Mouse (Mus musculus): ENCODE measurements at regions not wholly inside any gene's neighbourhood (a gene's known extent, or its start where the extent isn't known, plus 50 kb on each side); places are given as distances from the start of the nearest gene placed in this dataset.

DNA sequence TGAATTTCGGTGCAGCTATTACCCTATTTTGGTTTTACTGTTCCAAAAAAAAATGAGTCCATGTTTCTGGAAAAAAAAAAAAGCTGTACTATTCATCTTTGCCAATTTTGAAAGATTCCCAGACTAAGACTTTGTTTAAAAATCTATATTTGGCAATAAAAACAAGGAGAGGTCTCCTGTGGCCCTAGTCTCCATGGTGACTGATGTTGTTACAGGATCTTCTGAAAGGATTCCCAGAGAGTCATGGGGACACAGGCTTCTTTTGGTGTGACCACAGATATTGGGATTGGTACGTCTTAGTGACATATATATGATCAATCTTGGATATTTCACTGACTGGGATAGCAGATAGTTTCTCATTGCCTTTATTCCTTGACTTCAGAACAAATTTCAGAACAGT, 266.7 kb downstream of the Drd1 start:
- Histone ChIP-seq H3K4me3 (ENCODE audit: control insufficient read depth in 1 of 2, insufficient read depth in 1 of 2, low read depth in 2 of 2, low read length in 2 of 2) (no peak overlapping the region), H3K27ac (ENCODE audit: control insufficient read depth, low read depth, low read length) (no peak overlapping the region), H3K9ac (ENCODE audit: control insufficient read depth, low read depth, low read length, poor library complexity, severe bottlenecking) (no peak overlapping the region), H3K79me2 (ENCODE audit: control insufficient read depth, insufficient read depth, low read length, poor library complexity) (no peaks in the 10 kb centered on the region), H3K36me3 (ENCODE audit: control insufficient read depth in 1 of 2, insufficient read depth in 2 of 2, low read length in 2 of 2) (no peaks in the 10 kb centered on the region), H3K9me3 (replicated peaks; ENCODE audit: insufficient read depth, low read length) (no peaks in the 10 kb centered on the region), H3K4me1 (ENCODE audit: control insufficient read depth in 1 of 2, insufficient read depth in 2 of 2, low read length in 2 of 2) (no peaks in the 10 kb centered on the region), H3K27me3 (ENCODE audit: control insufficient read depth in 1 of 2, insufficient read depth in 2 of 2, low read length in 2 of 2) (no peaks in the 10 kb centered on the region)
- DNase-seq (ENCODE audit: low read depth, low spot score), result no peak
- TF ChIP-seq USF2 (IDR thresholded peaks at IDR 0.05; ENCODE audit: borderline replicate concordance in 1 of 2, insufficient read depth in 1 of 2, low read depth in 1 of 2, low read length in 2 of 2), result no peak
- no peak for TF ChIP-seq ETS1 (IDR thresholded peaks at IDR 0.05; ENCODE audit: low read depth, low read length)
- no peak for TF ChIP-seq EP300 (IDR thresholded peaks at IDR 0.05; ENCODE audit: low read depth in 1 of 2, low read length in 2 of 2)
- no peak for TF ChIP-seq MXI1 (IDR thresholded peaks at IDR 0.05; ENCODE audit: low read depth, low read length)
- TF ChIP-seq BHLHE40 (IDR thresholded peaks at IDR 0.05; ENCODE audit: borderline replicate concordance, low read depth, low read length), result no peak
- no peak for TF ChIP-seq JUND (IDR thresholded peaks at IDR 0.05; ENCODE audit: low read depth, low read length)
- TF ChIP-seq CHD1 (IDR thresholded peaks at IDR 0.05; ENCODE audit: low read depth, low read length), result no peak
- no peak for TF ChIP-seq TAL1 (IDR thresholded peaks at IDR 0.05; ENCODE audit: low read length)
- TF ChIP-seq MEF2A (IDR thresholded peaks at IDR 0.05; ENCODE audit: extremely low read depth, insufficient replicate concordance, low read depth, low read length, poor library complexity, severe bottlenecking), result no peak
- TF ChIP-seq POLR2A (IDR thresholded peaks at IDR 0.05; ENCODE audit: control insufficient read depth in 1 of 2, insufficient read depth in 1 of 2, low read depth in 1 of 2, low read length in 2 of 2, poor library complexity in 1 of 2), result no peak
- no peak for TF ChIP-seq ZKSCAN1 (IDR thresholded peaks at IDR 0.05; ENCODE audit: low read depth, low read length)
- TF ChIP-seq RAD21 (IDR thresholded peaks at IDR 0.05; ENCODE audit: low read depth, low read length), result no peak
- TF ChIP-seq MYC (IDR thresholded peaks at IDR 0.05; ENCODE audit: low read depth, low read length), result no peak
- no peak for TF ChIP-seq CHD2 (IDR thresholded peaks at IDR 0.05; ENCODE audit: low read length)
- TF ChIP-seq SMC3 (IDR thresholded peaks at IDR 0.05; ENCODE audit: low read depth, low read length), result no peak
- no peak for TF ChIP-seq MAFK (IDR thresholded peaks at IDR 0.05; ENCODE audit: borderline replicate concordance, low read depth, low read length)
- no peak for TF ChIP-seq SIN3A (IDR thresholded peaks at IDR 0.05; ENCODE audit: low read length)
- TF ChIP-seq TBP (IDR thresholded peaks at IDR 0.05; ENCODE audit: low read depth, low read length), result no peak
- no peak for TF ChIP-seq ZMIZ1 (IDR thresholded peaks at IDR 0.05; ENCODE audit: low read depth, low read length)
- TF ChIP-seq ELF1 (IDR thresholded peaks at IDR 0.05; ENCODE audit: low read depth, low read length), result no peak

DNA sequence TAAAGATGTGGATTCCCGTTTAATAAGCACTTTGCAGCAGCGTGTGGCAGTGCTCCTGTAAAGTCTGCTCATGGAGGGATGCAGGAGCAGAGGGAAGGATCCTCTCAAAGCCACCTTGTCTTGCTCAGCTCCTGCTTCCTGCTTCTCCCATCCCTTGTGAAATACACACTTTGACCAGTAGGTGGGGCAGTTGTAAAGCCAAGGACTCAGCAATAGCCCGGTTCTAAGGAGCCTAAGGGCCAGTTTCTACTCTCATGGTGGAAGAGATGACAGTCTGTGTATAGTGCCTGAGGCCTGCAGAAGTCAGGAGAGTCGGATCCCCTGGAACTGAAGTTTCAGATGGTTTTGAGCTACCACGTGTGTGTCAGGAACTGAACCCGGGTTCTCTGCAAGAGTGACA, 272.0 kb downstream of the Drd1 start:
- Histone ChIP-seq H3K27ac (ENCODE audit: control insufficient read depth, low read depth, low read length) (no peak overlapping the region), H3K27me3 (ENCODE audit: control insufficient read depth in 1 of 2, insufficient read depth in 2 of 2, low read length in 2 of 2) (no peaks in the 10 kb centered on the region), H3K79me2 (ENCODE audit: control insufficient read depth, insufficient read depth, low read length, poor library complexity) (no peaks in the 10 kb centered on the region), H3K9me3 (replicated peaks; ENCODE audit: insufficient read depth, low read length) (no peaks in the 10 kb centered on the region), H3K9ac (ENCODE audit: control insufficient read depth, low read depth, low read length, poor library complexity, severe bottlenecking) (no peak overlapping the region), H3K4me1 (ENCODE audit: control insufficient read depth in 1 of 2, insufficient read depth in 2 of 2, low read length in 2 of 2) (no peaks in the 10 kb centered on the region), H3K4me3 (ENCODE audit: control insufficient read depth in 1 of 2, insufficient read depth in 1 of 2, low read depth in 2 of 2, low read length in 2 of 2) (no peak overlapping the region), H3K36me3 (ENCODE audit: control insufficient read depth in 1 of 2, insufficient read depth in 2 of 2, low read length in 2 of 2) (no peaks in the 10 kb centered on the region)
- peak; percentile 24 for DNase-seq (ENCODE audit: low read depth, low spot score)
- TF ChIP-seq NRF1 (IDR thresholded peaks at IDR 0.05; ENCODE audit: insufficient read depth, low read depth, low read length, poor library complexity, severe bottlenecking) (no peak), SMC3 (IDR thresholded peaks at IDR 0.05; ENCODE audit: low read depth, low read length) (peak; percentile 27; the same call in 1 of the 2 replicates), CHD1 (IDR thresholded peaks at IDR 0.05; ENCODE audit: low read depth, low read length) (no peak), MXI1 (IDR thresholded peaks at IDR 0.05; ENCODE audit: low read depth, low read length) (no peak), POLR2A (IDR thresholded peaks at IDR 0.05; ENCODE audit: control insufficient read depth in 1 of 2, insufficient read depth in 1 of 2, low read depth in 1 of 2, low read length in 2 of 2, poor library complexity in 1 of 2) (no peak), ZMIZ1 (IDR thresholded peaks at IDR 0.05; ENCODE audit: low read depth, low read length) (no peak), MYB (IDR thresholded peaks at IDR 0.05; ENCODE audit: low read depth, low read length) (no peak), RAD21 (IDR thresholded peaks at IDR 0.05; ENCODE audit: low read depth, low read length) (peak; percentile 7; the same call in 1 of the 2 replicates), TBP (IDR thresholded peaks at IDR 0.05; ENCODE audit: low read depth, low read length) (no peak), CTCF (IDR thresholded peaks at IDR 0.05 in 2 of 3, conservative IDR thresholded peaks at IDR 0.05 in 1 of 3; ENCODE audit: control insufficient read depth in 1 of 3, insufficient read depth in 1 of 3, low read depth in 2 of 3, low read length in 3 of 3, poor library complexity in 1 of 3, severe bottlenecking in 1 of 3) (peak; percentile 28 to 38 (median 33); a peak in 4 of 6 replicates), NELFE (IDR thresholded peaks at IDR 0.05; ENCODE audit: low read depth, low read length) (no peak), MAFK (IDR thresholded peaks at IDR 0.05; ENCODE audit: borderline replicate concordance, low read depth, low read length) (no peak), USF1 (IDR thresholded peaks at IDR 0.05; ENCODE audit: low read depth, low read length) (no peak), MAZ (IDR thresholded peaks at IDR 0.05; ENCODE audit: low read depth, low read length) (no peak), UBTF (IDR thresholded peaks at IDR 0.05; ENCODE audit: borderline replicate concordance, insufficient read depth, low read depth, low read length) (no peak)
